Mouse (Mus musculus) testis, postnatal 10 days (tissue): Measurements from ENCODE around the gene Mta3.
"Not testable (repeated sequence)": the region's sequence is repeated elsewhere in the genome, so short reads cannot be mapped to it uniquely, and the experiment has no call there.

Experiments used
- DNase-seq: peaks from one replicate; pipeline ENCODE4 v3.0.0; 2021; ENCODE audit warnings: low spot score

The Mta3 gene

GRCm38 (mm10) chr17:83850458-83850857, 144.5 kb downstream of the Mta3 start:
- peak; percentile 97 for DNase-seq

- no peak for DNase-seq
These were observed 144.9 kb downstream of the Mta3 start for GRCm38 (mm10) chr17:83850864-83851263.

GRCm38 (mm10) chr17:83853831-83854230, 147.9 kb downstream of the Mta3 start:
- DNase-seq, result no peak

- peak; percentile 70 for DNase-seq
These were observed 148.4 kb downstream of the Mta3 start for GRCm38 (mm10) chr17:83854284-83854918.

- DNase-seq, result no peak
These were observed 152.4 kb downstream of the Mta3 start for GRCm38 (mm10) chr17:83858413-83858812.

GRCm38 (mm10) chr17:83859639-83860038, 153.7 kb downstream of the Mta3 start:
- DNase-seq, result no peak

DNA sequence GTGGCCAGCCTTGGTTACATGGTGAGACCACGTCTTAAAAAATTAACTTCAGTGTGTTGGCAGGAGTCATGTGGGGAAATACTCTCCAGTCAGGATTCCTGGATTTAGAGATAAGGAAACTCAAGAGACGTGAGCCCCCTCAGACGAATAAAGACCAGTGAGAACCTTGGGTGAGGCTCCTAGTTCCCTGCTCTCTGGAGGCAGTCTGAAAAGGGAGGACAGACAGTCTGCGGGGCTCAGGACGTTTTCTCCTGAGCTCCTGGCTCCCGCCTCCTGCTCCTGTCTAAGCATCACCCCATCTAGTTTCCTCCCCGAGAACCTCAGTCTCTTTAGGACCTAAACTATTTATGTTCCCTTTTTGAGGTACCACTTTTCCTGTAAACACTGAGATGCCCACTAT, 154.3 kb downstream of the Mta3 start:
- DNase-seq, result no peak

DNA sequence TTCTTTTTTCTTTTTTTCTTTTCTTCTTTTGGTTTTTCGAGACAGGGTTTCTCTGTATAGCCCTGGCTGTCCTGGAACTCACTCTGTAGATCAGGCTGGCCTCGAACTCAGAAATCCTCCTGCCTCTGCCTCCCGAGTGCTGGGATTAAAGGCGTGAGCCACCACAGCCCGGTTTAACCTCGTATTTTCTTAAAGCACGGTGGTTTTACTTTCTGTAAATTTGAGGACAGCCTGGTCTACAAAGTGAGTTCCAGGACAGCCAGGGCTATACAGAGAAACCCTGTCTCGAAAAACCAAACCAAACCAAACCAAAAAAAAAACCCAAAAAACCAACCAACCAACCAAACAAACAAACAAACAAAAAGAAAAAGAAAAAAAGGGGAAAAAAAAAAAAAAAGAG, 155.0 kb downstream of the Mta3 start:
- DNase-seq, result not testable (repeated sequence)

- peak; percentile 97 for DNase-seq
These were observed 155.6 kb downstream of the Mta3 start for GRCm38 (mm10) chr17:83861444-83862133.

DNA sequence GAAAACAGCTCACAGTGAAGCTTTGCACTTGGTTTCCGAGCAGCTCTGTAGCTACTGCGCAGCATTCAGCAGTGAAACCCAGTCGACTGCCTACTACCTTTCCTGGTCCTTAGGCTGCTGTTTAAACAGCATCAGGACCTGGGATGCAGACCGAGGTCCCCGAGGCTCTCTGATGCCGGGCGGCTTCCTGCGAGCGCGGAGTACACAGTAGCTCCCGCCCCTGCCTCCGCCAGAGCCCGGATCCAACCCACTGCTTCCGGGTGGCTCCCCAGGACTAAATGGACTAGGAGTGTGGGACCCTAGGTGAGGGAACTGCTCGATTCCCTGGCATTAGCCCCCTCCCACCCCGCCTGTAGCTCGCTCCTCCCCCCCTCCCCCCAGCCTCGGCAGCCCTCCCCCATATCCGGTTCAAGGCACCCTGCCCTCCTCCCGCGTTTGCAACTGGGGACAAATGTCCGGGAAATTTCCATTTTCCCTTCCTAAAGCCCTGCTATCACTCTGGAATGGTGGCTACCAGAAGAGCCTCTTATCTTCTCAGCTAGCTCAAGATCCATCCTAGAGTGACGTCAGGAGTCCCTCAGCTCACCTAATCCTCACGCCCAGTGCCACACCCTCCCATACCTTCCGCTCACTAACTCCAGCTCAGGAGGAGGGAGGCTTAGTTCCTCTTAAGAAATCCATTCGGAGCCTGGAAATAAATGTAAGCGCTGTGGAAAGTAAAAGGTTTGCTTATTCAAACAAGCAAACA, 156.3 kb downstream of the Mta3 start:
- peak; percentile 74 for DNase-seq

DNA sequence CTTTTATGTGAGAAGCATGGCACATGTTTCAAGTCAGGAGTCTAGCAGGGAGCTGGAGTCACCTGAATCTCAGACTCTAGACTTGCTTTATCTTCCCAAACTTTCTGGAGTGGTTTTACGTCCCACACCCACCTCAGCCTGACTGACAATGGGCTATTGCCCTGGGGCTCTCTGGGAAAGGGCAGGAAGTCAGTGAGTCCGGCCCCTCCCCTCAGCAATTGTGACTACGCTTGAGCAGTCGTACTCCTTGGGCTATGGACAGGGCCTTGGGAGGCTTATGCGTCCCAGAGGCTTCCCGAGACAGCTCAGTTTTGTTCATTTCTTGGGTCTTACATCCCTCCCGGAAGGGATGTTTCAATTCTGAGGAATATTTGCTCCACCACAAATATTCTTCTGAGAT, 159.4 kb downstream of the Mta3 start:
- DNase-seq, result no peak

DNA sequence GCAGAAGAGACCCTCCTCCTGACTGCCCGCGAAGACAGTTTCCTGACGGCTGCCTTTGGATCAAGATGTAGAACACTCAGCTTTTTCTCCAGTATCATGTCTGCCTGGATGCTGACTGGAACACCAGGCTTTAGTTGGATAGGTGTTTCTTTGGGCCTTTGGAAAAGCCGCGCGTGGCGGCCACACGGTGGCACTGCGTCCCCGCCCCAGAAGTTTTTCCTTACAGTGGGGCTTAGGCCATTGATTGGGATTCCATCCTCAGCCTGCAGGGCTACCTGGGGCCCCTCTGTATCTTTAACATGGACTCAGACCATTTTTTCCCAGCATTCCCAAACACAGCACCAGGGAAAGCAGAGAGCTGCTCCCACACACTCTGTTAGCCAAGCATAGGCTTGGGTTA, 160.6 kb downstream of the Mta3 start:
- DNase-seq, result no peak

DNA sequence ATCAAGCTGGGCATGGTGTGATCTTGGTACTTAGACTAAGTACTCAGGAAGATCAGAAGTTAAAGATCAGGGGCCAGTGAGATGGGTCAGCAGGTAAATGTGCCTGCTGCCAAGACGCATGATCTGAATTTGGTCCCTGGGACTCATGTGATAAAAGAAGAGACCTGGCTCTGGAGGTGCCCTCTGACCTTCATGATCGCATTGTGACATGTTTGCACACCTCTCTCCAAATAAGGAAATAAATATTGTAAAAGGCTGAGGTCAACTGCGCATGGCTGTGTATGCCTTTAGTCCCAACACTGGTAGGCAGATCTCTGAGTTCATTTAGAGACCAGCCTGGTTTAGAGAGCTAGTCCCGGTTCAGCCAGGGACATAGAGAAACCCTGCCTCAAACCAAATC, 164.4 kb downstream of the Mta3 start:
- DNase-seq, result no peak
